Mouse (Mus musculus) cerebellum, adult 2 months (tissue): ENCODE measurements around the gene Calcb.

Experiments
- CTCF ChIP-seq: fragments of 200-500 bp; IDR thresholded peaks from 2 replicates; pipeline ENCODE4 v1.5.1; 2011; ENCODE audit warnings: low read depth, mild to moderate bottlenecking, control low read depth, low read length, moderate library complexity, borderline replicate concordance; ENCODE audit not compliant: insufficient read depth
- POLR2A ChIP-seq: fragments of 200-500 bp; IDR thresholded peaks from 2 replicates; pipeline ENCODE4 v1.6.1; 2011; ENCODE audit warnings: low read length, control low read depth, borderline replicate concordance; ENCODE audit not compliant: insufficient read depth

DNA sequence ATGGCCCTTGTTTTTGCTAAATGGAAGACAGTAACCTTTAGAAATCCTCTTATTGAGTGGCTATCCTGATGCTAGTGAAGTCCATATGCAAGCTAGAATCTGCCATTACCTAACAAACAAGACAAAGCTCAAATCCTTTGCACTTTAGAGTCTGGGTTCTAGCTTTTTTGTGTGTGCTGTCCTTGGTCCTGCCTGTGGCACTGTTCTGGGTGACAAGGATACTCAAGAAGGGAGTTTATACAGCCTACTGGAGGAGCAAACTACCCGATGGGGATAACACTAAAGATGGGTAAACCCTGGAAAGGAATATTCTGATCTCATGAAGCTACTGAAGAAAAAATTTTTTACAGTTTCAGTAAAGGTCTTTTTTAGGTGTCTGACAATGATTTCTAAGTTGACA lies 11.0 kb upstream of the Calcb start:
- no peak for TF ChIP-seq CTCF
- TF ChIP-seq POLR2A: no peak
